Mouse (Mus musculus) splenic B cell, adult 2 months (primary cell): ENCODE data around the gene Oscp1.

Source experiments
- DNase-seq: peaks from one replicate; pipeline ENCODE4 v3.0.0-alpha.2; 2011; ENCODE audit warnings: low read depth, low spot score
- H3K27me3 ChIP-seq: 2 replicates; pipeline ENCODE4 v1.6.1; 2012; ENCODE audit warnings: mild to moderate bottlenecking, low read length, moderate library complexity, mixed read lengths; ENCODE audit not compliant: control insufficient read depth, poor library complexity, insufficient read depth, severe bottlenecking
- H3K36me3 ChIP-seq: 2 replicates; pipeline ENCODE4 v1.6.1; 2012; ENCODE audit warnings: mild to moderate bottlenecking, low read length, moderate library complexity, mixed read lengths; ENCODE audit not compliant: control insufficient read depth, poor library complexity, insufficient read depth, severe bottlenecking

Gene Oscp1

GRCm38 (mm10) chr4:126134236-126134635 is 75.9 kb downstream of the Oscp1 start:
- no peak for DNase-seq
- Histone ChIP-seq H3K36me3 (peaks cover 17% of the 10 kb centered on the region), H3K27me3 (no peaks in the 10 kb centered on the region)

- Histone ChIP-seq H3K36me3 (peaks cover 17% of the 10 kb centered on the region), H3K27me3 (no peaks in the 10 kb centered on the region)
- DNase-seq = no peak
Observed at GRCm38 (mm10) chr4:126134639-126135038, 76.3 kb downstream of the Oscp1 start.

- DNase-seq = no peak
- Histone ChIP-seq H3K27me3 (no peaks in the 10 kb centered on the region), H3K36me3 (peaks cover 18% of the 10 kb centered on the region)
Observed at GRCm38 (mm10) chr4:126137773-126138172, 79.4 kb downstream of the Oscp1 start.

- no peak for DNase-seq
- no peaks in the 10 kb centered on the region for H3K27me3 ChIP-seq
- peaks cover 11% of the 10 kb centered on the region; the same call in 1 of the 2 replicates for H3K36me3 ChIP-seq
Observed at GRCm38 (mm10) chr4:126141021-126141420, 82.7 kb downstream of the Oscp1 start.
